Mouse (Mus musculus): ENCODE measurements around the gene E2f4. TPM values are rescaled to one million over a fixed set of nuclear protein-coding genes. Genes with fewer than 3 reads are reported as not detected.

Gene E2f4
- polyA plus RNA-seq, 1 experiment from 2014 or later = 80.4 TPM

- no peaks in the 10 kb centered on the region for H3K9me3 ChIP-seq
- H3K27ac ChIP-seq = no peak overlapping the region
- no peaks in the 10 kb centered on the region for H3K27me3 ChIP-seq (replicated peaks)
- H3K36me3 ChIP-seq = peaks cover 41% of the 10 kb centered on the region
- WGBS = 83% methylated on average over 8 of the region's 8 CpGs
- peaks cover 7% of the 10 kb centered on the region; the same call in 1 of the 2 replicates for H3K4me1 ChIP-seq
- ATAC-seq (ENCODE audit: insufficient read depth, low FRiP score, low read depth) = no peak
- no peak overlapping the region for H3K4me2 ChIP-seq
- H3K4me3 ChIP-seq (replicated peaks) = no peak overlapping the region
- no peak overlapping the region for H3K9ac ChIP-seq
Measured at GRCm38 (mm10) chr8:105310118-105310517, 12.7 kb downstream of the E2f4 start.

- no peak for ATAC-seq (ENCODE audit: insufficient read depth, low FRiP score, low read depth)
- H3K9ac ChIP-seq = no peak overlapping the region
- H3K4me1 ChIP-seq = no peaks in the 10 kb centered on the region
- H3K27me3 ChIP-seq (replicated peaks) = no peaks in the 10 kb centered on the region
- no peak overlapping the region for H3K4me3 ChIP-seq (replicated peaks)
- H3K27ac ChIP-seq = no peak overlapping the region
- no peaks in the 10 kb centered on the region for H3K9me3 ChIP-seq
- 80% methylated on average over 1 of the region's 1 CpGs for WGBS
- peaks cover 47% of the 10 kb centered on the region for H3K36me3 ChIP-seq
- no peak overlapping the region for H3K4me2 ChIP-seq
Measured at GRCm38 (mm10) chr8:105311718-105312117, 14.3 kb downstream of the E2f4 start.

GRCm38 (mm10) chr8:105312891-105313481 lies 15.5 kb downstream of the E2f4 start:
- 84% methylated on average over 8 of the region's 8 CpGs for WGBS
- Histone ChIP-seq H3K36me3 (peaks cover 44% of the 10 kb centered on the region), H3K27me3 (replicated peaks) (no peaks in the 10 kb centered on the region), H3K9ac (no peak overlapping the region), H3K27ac (no peak overlapping the region), H3K9me3 (no peaks in the 10 kb centered on the region), H3K4me3 (replicated peaks) (no peak overlapping the region), H3K4me1 (no peaks in the 10 kb centered on the region), H3K4me2 (no peak overlapping the region)
- peak; percentile 27; the same call in 1 of the 2 replicates for ATAC-seq (ENCODE audit: insufficient read depth, low FRiP score, low read depth)

GRCm38 (mm10) chr8:105313622-105314402 lies 16.3 kb downstream of the E2f4 start:
- Histone ChIP-seq H3K4me1 (no peaks in the 10 kb centered on the region), H3K27me3 (replicated peaks) (no peaks in the 10 kb centered on the region), H3K4me2 (no peak overlapping the region), H3K9ac (no peak overlapping the region), H3K9me3 (no peaks in the 10 kb centered on the region), H3K4me3 (replicated peaks) (no peak overlapping the region), H3K36me3 (peaks cover 42% of the 10 kb centered on the region), H3K27ac (no peak overlapping the region)
- 79% methylated on average over 9 of the region's 9 CpGs for WGBS
- no peak for ATAC-seq (ENCODE audit: insufficient read depth, low FRiP score, low read depth)

GRCm38 (mm10) chr8:105315073-105315769 lies 17.8 kb downstream of the E2f4 start:
- Histone ChIP-seq H3K4me3 (replicated peaks) (no peak overlapping the region), H3K36me3 (peaks cover 48% of the 10 kb centered on the region), H3K9me3 (no peaks in the 10 kb centered on the region), H3K27ac (no peak overlapping the region), H3K4me2 (no peak overlapping the region), H3K4me1 (no peaks in the 10 kb centered on the region), H3K9ac (no peak overlapping the region), H3K27me3 (replicated peaks) (no peaks in the 10 kb centered on the region)
- ATAC-seq (ENCODE audit: insufficient read depth, low FRiP score, low read depth) = no peak
- WGBS = 90% methylated on average over 18 of the region's 18 CpGs

GRCm38 (mm10) chr8:105317941-105318340 lies 20.5 kb downstream of the E2f4 start:
- WGBS = 78% methylated on average over 4 of the region's 4 CpGs
- Histone ChIP-seq H3K27ac (no peak overlapping the region), H3K9me3 (no peaks in the 10 kb centered on the region), H3K4me1 (no peaks in the 10 kb centered on the region), H3K36me3 (peaks cover 33% of the 10 kb centered on the region), H3K4me2 (no peak overlapping the region), H3K4me3 (replicated peaks) (no peak overlapping the region), H3K9ac (no peak overlapping the region), H3K27me3 (replicated peaks) (no peaks in the 10 kb centered on the region)
- no peak for ATAC-seq (ENCODE audit: insufficient read depth, low FRiP score, low read depth)

- no peak for ATAC-seq (ENCODE audit: insufficient read depth, low FRiP score, low read depth)
- Histone ChIP-seq H3K4me1 (no peaks in the 10 kb centered on the region), H3K27ac (no peak overlapping the region), H3K4me2 (no peak overlapping the region), H3K27me3 (replicated peaks) (no peaks in the 10 kb centered on the region), H3K36me3 (peaks cover 25% of the 10 kb centered on the region), H3K9ac (no peak overlapping the region), H3K4me3 (replicated peaks) (no peak overlapping the region), H3K9me3 (no peaks in the 10 kb centered on the region)
- WGBS = 83% methylated on average over 11 of the region's 11 CpGs
Measured at GRCm38 (mm10) chr8:105318662-105319190, 21.3 kb downstream of the E2f4 start.

- Histone ChIP-seq H3K4me3 (replicated peaks) (no peak overlapping the region), H3K36me3 (peaks cover 14% of the 10 kb centered on the region), H3K9me3 (no peaks in the 10 kb centered on the region), H3K27me3 (replicated peaks) (no peaks in the 10 kb centered on the region), H3K4me1 (peaks cover 18% of the 10 kb centered on the region), H3K9ac (no peak overlapping the region), H3K4me2 (no peak overlapping the region), H3K27ac (no peak overlapping the region)
- 82% methylated on average over 4 of the region's 4 CpGs for WGBS
- ATAC-seq (ENCODE audit: insufficient read depth, low FRiP score, low read depth) = peak; percentile 64; the same call in 1 of the 2 replicates
Measured at GRCm38 (mm10) chr8:105323183-105323582, 25.7 kb downstream of the E2f4 start.

GRCm38 (mm10) chr8:105325641-105326093 lies 28.2 kb downstream of the E2f4 start:
- peak; percentile 7; the same call in 1 of the 2 replicates for ATAC-seq (ENCODE audit: insufficient read depth, low FRiP score, low read depth)
- H3K9me3 ChIP-seq = no peaks in the 10 kb centered on the region

GRCm38 (mm10) chr8:105326141-105326672 lies 28.7 kb downstream of the E2f4 start, which contains the start of the genes Lrrc29 and Tmem208:
Gene Lrrc29, minus strand, starts transcription at chr8:105326278.
Gene Tmem208, plus strand, starts transcription at chr8:105326354.
- Histone ChIP-seq H3K4me2 (peak within 1 kb of the TSS; percentile 82), H3K4me1 (peaks cover 20% of the 10 kb centered on the region), H3K9me3 (no peaks in the 10 kb centered on the region), H3K9ac (peak within 1 kb of the TSS; percentile 76), H3K27me3 (replicated peaks) (no peaks in the 10 kb centered on the region), H3K36me3 (peaks cover 25% of the 10 kb centered on the region), H3K4me3 (replicated peaks) (peak within 1 kb of the TSS; percentile 87), H3K27ac (peak within 1 kb of the TSS; percentile 90)
- under 1% methylated on average over 36 of the region's 36 CpGs for WGBS
- ATAC-seq (ENCODE audit: insufficient read depth, low FRiP score, low read depth) = peak; percentile 89

More at GRCm38 (mm10) chr8:105325641-105326093, 28.2 kb downstream of the E2f4 start:
- peak overlapping the region; percentile 87 for H3K4me3 ChIP-seq (replicated peaks)
- WGBS = 0% methylated on average over 12 of the region's 12 CpGs
- H3K27ac ChIP-seq = peak overlapping the region; percentile 77; the same call in 1 of the 2 replicates
- H3K9ac ChIP-seq = peak overlapping the region; percentile 73
- H3K4me2 ChIP-seq = peak overlapping the region; percentile 82
- peaks cover 23% of the 10 kb centered on the region for H3K36me3 ChIP-seq
- no peaks in the 10 kb centered on the region for H3K27me3 ChIP-seq (replicated peaks)
- peaks cover 20% of the 10 kb centered on the region for H3K4me1 ChIP-seq

- peak overlapping the region; percentile 87 for H3K4me3 ChIP-seq (replicated peaks)
Measured at GRCm38 (mm10) chr8:105326968-105327367, 29.5 kb downstream of the E2f4 start.

More at GRCm38 (mm10) chr8:105326968-105327367, 29.5 kb downstream of the E2f4 start:
- Histone ChIP-seq H3K4me2 (peak overlapping the region; percentile 79), H3K4me1 (peaks cover 20% of the 10 kb centered on the region), H3K27ac (peak overlapping the region; percentile 90; the same call in 1 of the 2 replicates), H3K9ac (peak overlapping the region; percentile 76), H3K9me3 (no peaks in the 10 kb centered on the region), H3K36me3 (peaks cover 33% of the 10 kb centered on the region), H3K27me3 (replicated peaks) (no peaks in the 10 kb centered on the region)
- ATAC-seq (ENCODE audit: insufficient read depth, low FRiP score, low read depth) = no peak
- WGBS = 35% methylated on average over 6 of the region's 6 CpGs

Measured in stomach, embryonic 15.5 days (tissue).